Mouse (Mus musculus) colon, adult 2 months (tissue): ENCODE results near the gene Magoh. TPM values are rescaled to one million over a fixed set of nuclear protein-coding genes. Genes with fewer than 3 reads are reported as not detected.

ENCODE experiments used
- polyA plus RNA-seq: library from polyadenylated mRNA; depleted of rRNA; stranded (reverse); fragments of >200 nt; gene quantifications from 2 replicates; pipeline ENCODE4 v1.2.3, GENCODE M21; 2012; rRNA removed

The Magoh gene
- 14.6 and 26.6 TPM in 2 replicates for polyA plus RNA-seq

DNA sequence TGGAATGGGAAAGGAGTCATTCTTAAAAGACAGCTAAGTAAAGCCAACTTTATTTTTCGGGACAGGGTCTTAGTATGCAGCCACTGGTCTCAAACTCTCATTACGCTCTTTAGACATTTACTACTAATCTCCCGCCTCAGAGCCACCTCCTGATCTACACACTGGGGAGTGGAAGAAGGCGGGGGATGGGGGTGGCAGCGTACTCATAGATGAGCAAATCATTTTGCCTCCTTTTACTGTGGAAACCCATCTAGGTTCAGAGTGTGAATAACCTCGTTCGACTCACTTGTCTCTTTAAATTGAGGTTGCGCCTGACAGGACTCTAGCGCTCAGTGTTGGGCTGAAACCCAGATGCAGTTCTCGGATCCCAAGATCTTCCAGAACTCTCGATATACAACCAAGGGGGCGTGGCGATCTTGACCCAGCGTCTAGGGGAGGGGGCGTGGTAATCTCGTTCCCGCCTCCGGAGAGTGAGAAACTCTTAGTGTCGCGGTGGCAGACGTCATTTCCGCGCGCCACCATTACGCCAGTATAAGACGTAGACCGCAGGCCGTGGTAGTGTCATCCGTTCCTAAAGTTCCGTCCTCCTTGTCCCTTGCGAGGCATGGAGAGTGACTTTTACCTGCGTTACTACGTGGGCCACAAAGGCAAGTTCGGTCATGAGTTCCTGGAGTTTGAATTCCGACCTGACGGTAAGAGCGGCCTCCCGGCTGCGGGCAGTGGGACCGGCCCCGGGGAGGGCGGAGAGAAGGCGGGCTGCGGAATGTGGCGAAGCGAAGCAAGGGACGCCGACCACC is at the start of gene Magoh:
Gene Magoh (plus strand): TSS at position 502 of the 797 bp plus-strand sequence.

DNA sequence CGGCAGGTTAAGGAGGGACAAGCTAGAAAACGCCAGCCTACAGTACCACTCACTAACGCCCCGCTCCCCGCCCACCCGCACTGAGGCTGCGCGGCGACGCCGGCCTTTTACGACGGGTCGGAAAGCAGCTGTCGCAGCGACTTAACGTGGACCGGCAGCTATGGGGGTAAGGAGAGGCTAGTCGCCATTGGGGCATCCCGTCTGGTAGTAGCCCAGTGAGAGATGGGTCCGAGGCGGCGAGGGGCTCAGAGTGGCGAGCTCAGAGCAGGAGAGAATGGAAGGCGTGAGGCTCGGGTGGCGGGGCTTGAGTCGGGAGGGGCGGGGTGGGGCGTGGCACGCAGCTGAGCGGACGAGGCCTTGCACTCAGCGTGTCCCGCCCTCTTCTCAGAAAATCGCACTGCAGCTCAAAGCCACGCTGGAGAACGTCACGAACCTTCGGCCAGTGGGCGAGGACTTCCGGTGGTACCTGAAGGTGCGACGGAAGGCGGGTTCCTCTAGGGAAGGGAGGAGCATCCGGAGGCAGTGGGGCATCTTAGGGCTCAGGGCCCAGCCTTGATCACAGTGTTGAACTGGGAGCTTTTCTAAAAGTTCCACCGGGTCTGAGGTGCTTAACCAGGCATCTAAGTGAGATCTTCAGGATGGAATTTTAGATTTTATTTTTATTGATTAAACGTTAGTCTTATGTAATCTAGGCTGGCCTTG is 10.3 kb downstream of the Magoh start, which contains the start of gene 0610037L13Rik:
Gene 0610037L13Rik (plus strand): TSS at position 83 of the 702 bp plus-strand sequence.

DNA sequence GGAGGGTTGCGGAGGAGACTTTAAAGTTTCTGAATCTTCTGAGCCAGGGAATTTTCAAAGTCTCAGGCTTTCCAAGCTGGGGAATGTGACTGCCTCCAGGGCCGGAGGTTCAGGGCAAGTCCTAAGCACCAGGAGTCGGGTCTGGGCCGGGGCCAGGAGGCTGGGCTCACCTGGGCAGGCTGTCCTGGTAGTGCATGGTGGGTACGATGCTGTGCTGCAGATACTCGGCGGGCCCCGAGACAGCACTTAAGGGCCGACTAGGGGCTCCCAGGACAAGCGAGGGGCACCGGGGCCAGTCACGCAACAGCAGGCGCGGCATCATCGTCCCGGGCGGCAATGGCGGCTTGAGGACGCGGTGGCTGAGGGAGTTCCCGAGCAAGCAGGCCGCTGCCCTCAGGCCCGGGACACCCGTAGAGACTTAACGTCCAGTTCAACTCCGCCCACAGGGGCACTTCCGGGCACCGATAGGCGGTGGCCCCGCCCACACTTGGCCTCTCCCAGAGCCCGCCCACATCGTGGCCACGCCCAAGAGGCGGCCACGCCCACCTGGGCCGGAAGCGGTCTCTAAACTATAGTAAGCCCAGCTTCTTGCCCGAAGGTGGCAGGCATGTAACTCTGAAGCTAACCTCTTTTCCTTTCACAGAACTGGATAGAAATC is 43.7 kb downstream of the Magoh start, which contains the start of gene Cpt2:
Gene Cpt2 (minus strand): TSS at position 466 of the 658 bp plus-strand sequence.

Other genes with a start within 250 kb of the Magoh start
- gene Dmrtb1, start 195.5 kb upstream of the Magoh start, polyA plus RNA-seq, result not detected in 2 replicates
- 4.4 and 6.5 TPM in 2 replicates for gene Lrp8, start 77.5 kb upstream of the Magoh start, polyA plus RNA-seq
- 19.3 and 20.7 TPM in 2 replicates for gene 0610037L13Rik, start 10.1 kb downstream of the Magoh start, polyA plus RNA-seq
- gene Cpt2, start 43.9 kb downstream of the Magoh start, polyA plus RNA-seq, result 116 and 138 TPM in 2 replicates
- 0.63 and 0.98 TPM in 2 replicates for gene Slc1a7, start 88.6 kb downstream of the Magoh start, polyA plus RNA-seq
- 36.2 and 39.4 TPM in 2 replicates for gene Podn, start 216.7 kb downstream of the Magoh start, polyA plus RNA-seq